Mouse (Mus musculus): ENCODE data around the gene Rd3l.
"Not testable (repeated sequence)": the region's sequence is repeated elsewhere in the genome, so short reads cannot be mapped to it uniquely, and the experiment has no call there.

GRCm38 (mm10) chr12:111945765-111946655, 35.1 kb downstream of the Rd3l start:
- TF ChIP-seq CTCF (IDR thresholded peaks at IDR 0.05; ENCODE audit: low read depth, low read length); GATA1 (IDR thresholded peaks at IDR 0.05; ENCODE audit: borderline replicate concordance, low read length); TAL1 (conservative IDR thresholded peaks at IDR 0.05; ENCODE audit: low read depth, low read length); GATA2 (IDR thresholded peaks at IDR 0.05; ENCODE audit: borderline replicate concordance, low read depth, low read length): not testable (repeated sequence)
- TF ChIP-seq POLR2AphosphoS5 (IDR thresholded peaks at IDR 0.05; ENCODE audit: insufficient replicate concordance, low read depth, low read length): 0 out of 2 replicates have a peak, but pooled peaks have one; percentile 5

Measured in G1E (cell line).